Mouse (Mus musculus): ENCODE results near the gene Zbtb48.

Gene Zbtb48

DNA sequence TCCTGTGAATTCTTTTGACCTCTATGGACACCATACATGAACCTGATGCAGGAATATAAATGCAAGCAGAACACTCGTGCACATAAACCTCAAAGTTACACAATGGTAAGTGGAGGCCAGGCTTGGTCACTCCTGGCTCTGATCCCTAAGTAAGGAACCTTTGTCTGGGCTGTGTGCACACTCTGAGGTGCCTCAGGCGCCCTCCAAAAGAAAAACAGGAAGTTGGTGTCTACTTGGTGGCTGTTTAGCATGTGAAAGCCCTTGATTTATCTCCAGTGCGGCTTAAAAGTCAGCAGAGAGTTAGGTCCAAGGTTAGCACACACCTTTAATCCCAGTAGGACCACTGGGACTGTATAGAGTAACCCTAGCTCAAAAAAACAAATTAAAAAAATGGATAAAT, 28.0 kb downstream of the Zbtb48 start:
- no peak for DNase-seq

DNA sequence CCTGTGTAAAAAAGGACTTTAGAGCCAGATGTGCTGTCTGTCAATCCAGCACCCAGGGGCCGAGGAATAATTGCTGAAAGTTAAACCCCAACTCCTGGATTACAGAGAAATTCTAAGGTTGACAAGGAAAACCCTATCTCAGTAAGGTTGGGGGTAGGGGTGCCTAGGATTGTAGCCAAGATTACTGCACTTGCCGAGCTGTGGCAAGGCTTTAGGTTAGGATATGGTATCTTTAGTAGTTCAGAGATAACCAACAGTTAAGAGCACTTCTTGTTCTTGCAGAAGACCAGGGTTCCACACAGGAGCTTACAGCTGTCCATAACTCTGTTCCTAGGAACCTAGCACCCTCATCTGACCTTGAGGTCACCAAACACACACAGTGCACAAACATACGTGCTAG, 29.8 kb downstream of the Zbtb48 start:
- no peak for DNase-seq

DNA sequence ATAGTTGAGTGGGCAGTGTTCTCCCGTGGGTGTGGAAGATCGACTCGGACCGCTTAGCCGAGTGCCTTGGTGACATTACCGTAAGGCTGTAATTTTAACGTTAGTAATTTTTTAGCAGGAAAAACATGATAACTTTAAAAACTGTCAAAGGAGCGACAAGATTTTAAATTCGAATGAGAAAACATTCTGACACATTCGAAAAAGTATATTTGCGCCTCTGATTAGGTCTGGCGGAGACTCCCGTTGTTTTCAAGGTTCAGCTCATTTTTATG, 30.6 kb downstream of the Zbtb48 start:
- DNase-seq = no peak

DNA sequence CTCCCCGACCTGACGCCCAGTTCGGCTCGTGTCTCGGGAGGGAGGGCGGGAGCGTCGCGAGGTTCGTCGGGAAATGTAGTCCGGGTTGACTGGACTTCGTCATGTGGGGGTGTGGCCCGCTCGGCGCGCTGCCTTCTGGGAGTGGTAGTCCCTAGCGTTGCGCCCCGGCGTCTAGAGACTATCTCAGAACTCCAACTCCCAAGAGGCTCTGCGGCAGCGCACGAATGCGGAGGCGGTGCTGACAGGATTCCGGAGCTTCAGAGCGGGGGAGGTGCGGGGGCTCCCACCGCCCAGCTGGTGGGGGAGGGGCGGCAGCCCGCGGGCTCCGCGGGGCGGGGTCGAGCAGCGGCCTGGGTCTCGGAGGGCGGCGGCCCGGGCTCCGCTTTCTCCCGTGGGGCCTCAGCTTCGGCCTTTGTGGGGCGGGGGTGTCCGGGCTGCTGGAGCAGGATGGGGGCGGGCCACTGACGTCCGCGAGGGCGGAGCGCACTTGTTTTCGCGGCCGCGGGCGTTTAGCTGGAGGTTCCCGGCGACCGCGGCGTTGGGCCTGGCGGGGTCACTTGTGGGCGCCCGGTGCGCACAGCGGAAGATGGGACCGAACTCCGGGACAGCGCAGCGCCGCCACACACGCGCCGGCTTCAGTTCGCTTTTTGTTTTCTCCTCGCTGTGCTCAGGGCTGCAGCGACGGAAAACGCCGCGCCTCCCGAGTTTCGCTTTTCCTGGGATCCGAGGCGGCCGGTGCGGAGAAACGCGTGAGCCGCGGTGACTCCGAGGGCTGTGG, 31.1 kb downstream of the Zbtb48 start, which contains the start of gene Phf13:
Gene Phf13, minus strand, starts transcription at position 86 of the 778 bp plus-strand sequence.
- DNase-seq = peak; percentile 100

DNA sequence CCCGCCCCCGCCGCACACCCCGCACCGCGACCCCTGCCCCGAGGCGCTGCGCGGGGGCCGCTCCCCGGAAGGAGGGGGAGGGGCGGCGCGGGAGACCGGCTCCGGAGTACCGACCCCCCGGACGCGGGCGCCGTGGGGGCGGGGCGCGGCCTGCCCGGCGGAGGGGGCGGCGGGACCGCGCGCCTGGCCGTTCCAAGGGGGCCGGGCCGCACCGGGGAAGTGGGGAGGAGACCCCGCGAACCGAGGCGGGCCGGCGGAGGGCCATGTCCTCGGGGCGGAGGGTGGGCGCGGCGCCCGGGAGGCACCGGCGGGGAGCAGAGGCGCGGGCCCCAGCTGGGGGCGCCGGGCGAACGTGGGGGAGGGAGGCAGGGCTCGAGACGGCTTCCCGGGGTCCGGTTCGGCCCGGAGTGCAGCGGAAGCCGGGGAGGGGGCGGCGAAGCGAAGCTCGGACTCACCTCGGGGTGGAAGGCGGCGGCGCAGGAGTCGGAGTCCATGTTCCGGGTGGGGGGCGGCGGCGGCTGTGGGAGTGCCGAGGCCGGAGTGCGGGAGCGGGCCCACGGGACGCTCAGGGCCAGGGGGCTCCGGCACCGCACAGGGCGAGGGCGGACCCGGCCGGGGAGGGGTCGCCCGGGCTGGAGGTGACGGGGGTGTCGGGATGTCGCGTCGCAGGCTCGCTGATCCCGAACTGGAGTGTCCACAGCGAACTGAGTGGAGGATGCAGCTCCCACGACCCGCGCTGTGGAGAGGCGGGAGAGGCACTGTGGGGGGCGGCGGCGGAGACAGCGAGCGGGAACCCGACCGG, 31.9 kb downstream of the Zbtb48 start:
- DNase-seq = peak; percentile 45

DNA sequence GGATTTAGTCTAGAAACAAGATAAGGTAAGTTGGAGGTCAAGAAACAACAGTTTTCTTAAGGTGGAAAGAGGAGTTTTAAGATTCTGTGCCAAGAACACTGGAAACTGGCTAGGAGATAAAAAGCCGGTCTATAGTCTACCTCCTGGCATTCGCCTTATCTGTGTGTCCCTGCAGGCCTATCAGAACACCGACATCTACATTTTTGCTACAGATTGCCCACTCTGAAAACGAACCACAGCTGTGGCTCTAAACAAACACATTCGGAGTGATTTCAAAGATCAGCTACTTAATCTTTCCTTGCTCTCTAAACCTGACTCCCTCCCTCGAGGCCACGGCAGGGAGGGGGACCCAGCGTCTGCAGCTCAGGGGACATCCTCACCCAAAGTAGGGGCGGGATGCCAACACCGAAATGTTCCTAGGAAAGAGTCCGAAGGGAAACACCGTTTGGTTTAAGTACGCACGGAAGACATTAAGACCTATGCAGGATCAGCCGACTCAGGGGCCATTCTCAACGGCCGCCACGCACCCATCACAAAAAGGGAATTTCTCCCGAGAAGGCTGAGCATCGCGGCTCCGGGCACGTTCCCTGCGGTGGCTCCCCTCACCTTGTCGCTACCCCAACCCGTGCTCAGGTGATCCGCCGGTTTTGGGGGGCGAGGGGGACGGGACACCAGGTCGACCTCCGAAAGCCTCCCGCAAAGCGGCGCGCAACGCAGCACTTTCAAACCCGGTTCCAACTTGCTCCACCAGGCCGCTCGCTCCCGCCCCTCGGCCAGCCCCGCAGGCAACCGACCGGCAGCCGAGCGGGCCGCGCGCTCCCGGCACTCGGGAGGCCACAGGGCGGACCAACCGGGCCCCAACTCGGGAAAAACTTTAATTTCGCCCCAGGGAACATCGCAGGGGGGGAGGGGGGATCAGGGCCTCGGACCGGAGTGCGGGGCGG, 33.0 kb downstream of the Zbtb48 start:
- peak; percentile 57 for DNase-seq

DNA sequence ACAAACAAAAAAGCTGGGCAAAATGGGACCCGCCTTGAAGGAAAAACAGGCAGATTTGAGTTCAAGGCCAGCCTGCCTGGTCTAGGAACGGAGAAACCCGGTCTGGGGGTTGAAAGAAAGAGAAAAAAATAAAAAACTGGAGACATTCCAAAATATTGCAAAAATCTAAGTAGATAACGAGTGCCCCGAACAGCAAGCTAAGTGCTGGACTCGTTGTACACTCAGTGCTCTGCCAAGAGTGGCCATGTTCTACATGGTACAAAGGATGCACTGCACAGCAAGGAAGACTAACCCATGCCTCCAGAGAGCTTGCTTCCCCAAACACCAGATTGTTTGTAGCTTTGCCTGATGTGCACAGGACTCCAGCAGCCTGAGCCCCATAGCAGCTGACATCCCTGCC, 34.4 kb downstream of the Zbtb48 start:
- no peak for DNase-seq

DNA sequence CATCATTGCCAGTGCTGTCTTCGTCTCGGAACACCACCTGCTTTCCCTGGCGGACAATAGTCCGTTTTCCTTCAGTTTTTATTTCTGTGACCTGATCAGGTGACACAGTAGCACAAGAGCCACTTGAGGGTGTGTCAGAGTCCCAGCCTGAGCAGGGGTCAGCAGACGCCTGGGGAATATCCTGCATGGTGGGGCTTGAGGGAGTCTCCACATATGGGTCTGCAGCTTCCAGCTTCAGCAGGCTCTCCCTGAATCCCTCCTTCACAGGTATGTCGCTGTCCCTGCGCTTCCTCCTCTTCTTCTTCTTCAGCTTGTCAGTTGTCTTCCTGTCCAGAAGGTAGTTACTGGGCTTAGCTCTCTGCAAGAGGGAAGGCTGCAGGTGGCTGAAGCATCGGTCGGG, 35.4 kb downstream of the Zbtb48 start:
- DNase-seq = no peak

DNA sequence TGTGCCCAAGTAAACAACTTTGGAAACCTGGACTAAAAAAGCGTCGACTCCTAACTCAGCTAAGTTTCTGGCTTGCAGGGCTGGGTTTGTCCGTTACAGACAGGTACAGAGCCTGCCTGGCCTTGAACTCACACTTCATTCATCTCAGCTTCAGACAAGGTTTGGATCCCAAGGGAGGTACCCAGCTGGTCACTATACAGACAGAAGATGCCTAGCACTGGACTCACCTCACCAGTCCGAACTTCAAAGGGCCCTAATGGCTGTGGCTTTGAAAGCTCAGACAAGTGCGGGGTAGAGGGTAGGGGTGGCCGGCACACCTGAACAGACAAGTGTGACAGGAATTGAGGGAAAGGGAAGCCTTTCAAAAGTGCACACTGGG, 38.4 kb downstream of the Zbtb48 start:
- no peak for DNase-seq

DNA sequence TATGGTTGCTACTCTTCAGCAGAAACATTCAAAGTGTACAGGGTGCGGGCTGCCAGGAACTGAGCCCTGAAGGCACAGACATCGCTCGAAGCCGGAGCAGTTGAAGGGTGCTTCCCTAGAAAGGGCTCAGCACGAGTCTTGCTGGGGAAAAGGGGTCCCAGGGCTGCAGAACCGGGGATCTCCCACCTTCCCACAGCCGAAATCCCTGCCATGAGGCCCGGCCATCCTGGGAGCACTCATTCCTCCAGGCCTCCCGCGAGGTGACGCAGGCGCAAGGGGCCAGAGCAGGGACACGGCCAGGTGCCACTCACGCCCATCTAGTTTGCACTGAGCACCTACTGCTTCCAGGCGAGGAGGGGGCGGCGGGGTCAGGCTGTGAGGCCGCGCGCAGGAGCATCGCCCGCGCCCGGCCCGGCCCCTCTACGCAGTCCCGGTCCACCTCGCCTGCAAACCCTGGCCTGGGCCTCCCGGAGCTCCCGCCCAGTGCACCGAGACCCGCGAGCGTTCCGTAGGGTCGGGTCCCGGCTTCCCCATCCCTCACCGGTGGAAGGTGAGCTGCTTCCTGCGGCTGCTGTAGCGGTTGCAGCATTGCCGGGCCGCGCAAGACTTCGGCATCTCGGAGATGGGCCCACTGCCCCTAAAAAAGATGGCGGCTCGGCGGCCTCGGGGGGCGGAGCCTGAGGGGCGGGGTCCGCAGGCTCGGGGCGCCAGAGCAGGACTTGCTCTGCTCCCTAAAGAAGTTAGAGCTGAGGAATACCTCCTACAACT, 38.9 kb downstream of the Zbtb48 start, which contains the start of gene Thap3:
Gene Thap3, minus strand, starts transcription at position 656 of the 768 bp plus-strand sequence.
- DNase-seq = peak; percentile 90

DNA sequence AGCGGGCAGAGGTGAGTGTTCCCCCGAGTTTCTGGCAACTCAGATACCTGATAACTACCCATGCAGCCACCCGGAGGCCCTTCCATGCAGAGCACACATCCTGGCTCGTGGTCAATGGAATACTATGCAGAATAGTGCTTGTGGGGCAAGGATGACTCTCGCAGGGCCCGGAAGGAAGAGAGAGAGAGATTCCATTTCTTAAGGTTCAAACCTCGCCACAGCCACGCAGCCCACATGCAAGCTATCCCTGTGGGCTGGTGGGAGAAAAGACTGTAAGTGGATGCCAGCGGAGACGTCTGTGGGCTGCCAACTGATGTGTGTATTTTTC, 39.5 kb downstream of the Zbtb48 start:
- DNase-seq = no peak

DNA sequence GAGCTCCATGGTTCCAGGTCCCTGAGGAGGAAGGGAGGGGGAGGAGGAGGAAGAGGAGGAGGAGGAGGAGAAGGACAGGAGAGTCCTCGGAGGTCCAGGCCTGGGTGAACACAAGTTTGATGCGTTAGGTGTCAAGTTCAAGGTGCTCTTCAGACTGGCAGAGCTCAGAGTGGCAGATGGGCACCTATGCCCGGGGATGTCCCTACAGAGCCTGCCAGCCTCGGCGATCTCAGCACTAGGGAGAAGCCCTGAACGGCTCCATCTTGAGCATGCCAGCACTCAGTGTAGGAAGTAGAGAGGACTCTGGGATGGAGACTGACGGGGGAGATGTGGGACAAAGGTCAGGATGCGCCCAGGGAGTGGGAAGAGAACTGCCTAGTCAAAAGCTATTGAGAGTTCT, 40.8 kb downstream of the Zbtb48 start:
- no peak for DNase-seq

DNA sequence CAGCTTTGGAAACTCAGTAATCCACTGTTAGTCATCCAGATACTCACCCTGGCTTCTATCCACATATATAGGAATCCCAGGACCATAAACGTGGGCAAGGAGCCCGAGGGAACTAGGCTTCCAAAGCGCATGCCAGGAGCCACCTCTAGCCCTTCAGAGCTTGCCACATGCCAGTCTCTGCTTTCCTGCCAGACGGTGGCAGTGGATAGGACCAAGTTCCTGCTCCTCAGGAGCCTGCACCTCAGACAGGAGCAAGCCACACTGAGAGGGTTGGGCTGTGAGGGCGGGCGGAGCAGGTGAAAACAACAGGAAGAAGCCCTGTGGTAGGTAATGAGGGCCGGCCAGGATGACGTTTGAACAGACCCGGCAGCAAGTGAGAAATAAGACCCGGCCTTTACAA, 41.6 kb downstream of the Zbtb48 start:
- DNase-seq = peak; percentile 43

DNA sequence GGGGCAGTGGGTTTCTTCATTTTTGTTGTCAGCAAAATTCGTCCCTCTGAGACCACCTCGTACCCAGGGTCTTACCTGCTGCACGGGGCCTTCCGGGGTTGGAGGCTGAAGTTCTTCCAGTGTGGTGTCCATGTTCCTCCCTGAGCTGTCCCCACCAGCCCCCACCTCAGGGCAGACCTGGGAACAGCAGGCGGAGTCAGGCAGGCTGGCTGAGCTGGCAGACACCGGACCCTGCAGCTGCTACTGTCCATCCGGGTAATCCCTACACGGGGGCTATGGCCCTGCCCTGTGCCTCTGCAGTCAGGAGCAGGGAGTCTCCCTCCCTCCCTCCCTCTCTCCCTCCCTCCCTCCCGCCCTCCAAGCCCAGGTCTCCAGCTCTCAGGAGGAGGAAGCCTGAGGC, 43.9 kb downstream of the Zbtb48 start:
- no peak for DNase-seq

DNA sequence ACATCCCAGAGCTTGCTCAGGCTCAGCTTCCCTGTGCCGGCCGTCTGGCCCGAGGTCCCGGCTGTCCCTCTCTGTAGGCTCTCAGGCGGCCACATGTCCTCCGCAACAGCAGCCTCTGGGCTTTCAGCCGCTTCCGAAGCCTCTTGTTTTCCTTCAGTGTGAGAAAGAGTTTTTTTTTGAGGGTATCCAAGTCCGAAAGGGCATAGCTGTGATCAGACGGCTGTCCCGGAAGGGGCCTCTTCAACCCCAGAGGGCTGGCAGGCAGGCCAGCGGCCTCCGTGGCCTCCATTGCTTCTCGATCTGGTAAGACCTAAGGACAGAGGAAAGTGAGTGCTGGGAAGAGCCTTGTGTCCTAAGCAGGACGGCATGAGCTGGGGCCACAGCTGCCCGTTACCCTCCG, 44.4 kb downstream of the Zbtb48 start:
- no peak for DNase-seq

DNA sequence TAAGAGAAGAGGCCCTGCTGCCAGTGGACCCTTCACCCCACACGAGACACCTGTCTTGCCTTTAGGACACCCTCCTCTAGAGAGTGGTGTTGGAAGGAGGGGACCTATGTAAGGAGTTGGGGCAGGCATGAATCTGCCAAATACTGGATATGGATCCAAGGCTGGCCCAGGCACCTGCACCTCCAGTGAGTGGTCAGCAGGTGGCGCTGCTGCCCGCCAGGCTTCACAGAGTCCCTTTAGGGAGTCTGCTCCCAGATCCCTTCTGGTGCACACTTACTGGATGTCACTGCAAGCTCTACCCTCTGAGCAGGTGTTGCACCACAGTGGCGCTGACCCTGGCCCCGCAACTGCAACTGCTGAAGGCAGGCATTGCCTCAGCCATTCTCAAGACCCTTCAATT, 46.1 kb downstream of the Zbtb48 start:
- peak; percentile 87 for DNase-seq

DNA sequence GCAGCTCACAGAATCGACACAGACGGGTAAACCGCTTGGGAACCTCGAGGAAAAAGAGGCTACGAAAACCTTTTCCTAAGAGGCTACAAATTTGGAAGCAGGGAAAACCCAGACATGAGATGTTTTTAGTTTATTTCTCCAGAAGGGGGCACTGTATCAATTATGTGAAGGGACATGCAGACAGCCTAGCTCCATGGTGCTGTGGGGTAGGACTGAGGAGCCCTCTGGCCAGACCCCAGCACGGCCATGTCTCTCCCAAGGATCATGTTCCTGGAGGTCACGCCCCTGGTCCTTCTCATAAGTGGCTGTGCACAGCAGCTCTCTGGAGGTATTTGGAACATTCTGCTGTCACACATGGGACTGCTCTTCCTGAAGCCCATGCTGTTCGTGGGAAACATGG, 46.8 kb downstream of the Zbtb48 start:
- DNase-seq = no peak

DNA sequence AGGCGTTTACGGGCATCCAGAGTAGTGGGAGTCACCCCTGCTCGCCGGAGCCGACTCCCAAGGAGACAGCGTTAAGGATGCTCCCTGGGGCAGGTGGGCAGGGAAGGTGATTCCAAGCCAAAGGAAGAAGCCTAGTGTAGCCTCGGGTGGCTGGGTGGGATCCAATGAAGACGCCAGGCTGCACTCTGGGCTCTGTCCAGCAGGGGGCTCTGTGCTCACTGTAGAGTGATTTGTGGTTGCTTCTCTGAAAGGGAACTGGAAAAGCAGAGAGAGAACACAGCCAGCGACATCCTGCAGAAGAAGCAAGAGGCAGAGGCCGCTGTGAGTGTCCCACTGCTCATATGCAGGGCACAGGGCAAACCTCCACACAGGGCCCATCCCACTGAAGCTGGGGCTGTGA, 49.7 kb downstream of the Zbtb48 start:
- DNase-seq = peak; percentile 85

DNA sequence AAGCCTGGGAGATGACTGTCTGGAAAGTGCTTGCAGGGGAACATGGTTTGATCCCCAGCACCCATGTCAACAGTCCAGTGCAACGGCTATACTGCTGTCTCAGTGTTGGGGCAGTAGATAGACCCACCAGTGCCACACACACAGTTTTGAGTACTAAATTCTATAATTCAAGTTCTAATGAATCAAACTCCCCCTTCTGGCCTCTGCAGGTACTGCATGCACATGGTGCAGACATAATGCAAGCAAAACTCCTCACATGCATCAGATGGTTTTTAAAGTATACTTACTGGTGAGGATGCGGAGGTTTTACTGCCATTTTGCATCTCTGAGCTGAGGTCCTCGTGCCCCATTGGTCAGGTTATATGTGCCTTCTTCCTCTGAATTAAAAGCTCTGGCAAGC, 52.0 kb downstream of the Zbtb48 start:
- no peak for DNase-seq

DNA sequence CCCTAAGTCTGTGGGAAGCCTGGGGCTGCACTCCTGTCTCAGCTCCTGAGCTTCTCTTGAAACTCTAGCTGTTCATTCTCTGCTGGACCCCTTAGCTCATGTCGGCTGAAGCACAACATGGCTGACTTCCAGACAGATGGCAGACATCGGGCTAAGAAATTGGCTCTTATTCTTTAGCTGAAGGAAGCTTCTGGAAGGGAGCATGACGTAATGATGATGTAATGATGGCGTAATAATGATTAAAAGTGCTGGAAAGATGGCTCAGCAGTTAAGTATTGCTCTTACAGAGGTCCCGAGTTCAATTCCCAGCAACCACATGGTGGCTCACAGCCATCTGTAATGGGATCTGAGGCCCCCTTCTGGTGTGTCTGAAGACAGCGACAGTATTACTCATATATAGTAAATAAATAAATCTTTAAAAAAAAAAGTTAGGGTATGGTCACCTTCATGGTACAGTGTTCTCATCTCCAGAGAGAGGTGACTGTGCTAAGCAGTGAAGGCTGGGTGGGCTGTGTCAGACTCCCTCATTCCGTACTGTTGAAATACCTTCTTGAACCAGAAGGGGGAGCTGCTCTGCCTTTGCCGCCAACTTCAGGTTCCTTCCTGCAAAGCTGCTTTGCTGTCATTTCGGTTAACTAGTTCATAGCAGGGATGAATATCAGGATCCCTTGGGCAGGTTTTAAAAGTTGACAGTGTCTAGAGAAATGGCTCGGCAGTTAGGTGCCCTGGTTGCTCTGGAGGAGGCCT, 55.1 kb downstream of the Zbtb48 start:
- peak; percentile 32 for DNase-seq

All from kidney, postnatal 14 days (tissue).